Mouse (Mus musculus) C2C12 (cell line): ENCODE data around the gene Kcnh1. TPM values are rescaled to one million over a fixed set of nuclear protein-coding genes. Genes with fewer than 3 reads are reported as not detected.

Experiments
- H3K27me3 ChIP-seq: one replicate; pipeline ENCODE4 v1.6.1; 2011; ENCODE audit not compliant: control insufficient read depth, insufficient read depth, insufficient read length
- H3K36me3 ChIP-seq: one replicate; pipeline ENCODE4 v1.6.1; 2011; ENCODE audit not compliant: control insufficient read depth, insufficient read depth
- H3K4me3 ChIP-seq: one replicate; pipeline ENCODE4 v1.5.1; 2011; ENCODE audit warnings: mild to moderate bottlenecking, control low read depth; ENCODE audit not compliant: poor library complexity, insufficient read depth, severe bottlenecking
- H3K79me2 ChIP-seq: one replicate; pipeline ENCODE4 v1.6.1; 2011; ENCODE audit not compliant: control insufficient read depth, insufficient read depth
- H3K79me3 ChIP-seq: one replicate; pipeline ENCODE4 v1.6.1; 2011; ENCODE audit warnings: low read depth, control low read depth
- H3ac ChIP-seq: one replicate; pipeline ENCODE3; 2011; ENCODE audit warnings: low read depth; ENCODE audit not compliant: control insufficient read depth, insufficient read length
- CEBPB ChIP-seq: IDR thresholded peaks from one replicate; pipeline ENCODE4 v1.6.1; 2011; ENCODE audit warnings: low read depth, mild to moderate bottlenecking, control low read depth, moderate library complexity
- CTCF ChIP-seq: IDR thresholded peaks from one replicate; pipeline ENCODE4 v1.5.1; 2011; ENCODE audit not compliant: control insufficient read depth, insufficient read depth, insufficient read length
- FOSL1 ChIP-seq: IDR thresholded peaks from one replicate; pipeline ENCODE4 v1.8.0; 2011; ENCODE audit warnings: mild to moderate bottlenecking, low read length; ENCODE audit not compliant: poor library complexity, insufficient read depth, severe bottlenecking
- MAX ChIP-seq: IDR thresholded peaks from one replicate; pipeline ENCODE4 v1.6.1; 2011; ENCODE audit warnings: mild to moderate bottlenecking, control low read depth
- MYOD1 ChIP-seq: IDR thresholded peaks from one replicate; pipeline ENCODE4 v1.6.1; 2011; ENCODE audit warnings: low read depth; ENCODE audit not compliant: control insufficient read depth, insufficient read length
- MYOG ChIP-seq: IDR thresholded peaks from one replicate; pipeline ENCODE4 v1.6.1; 2011; ENCODE audit not compliant: control insufficient read depth, insufficient read length; ENCODE audit errors: extremely low read depth
- USF1 ChIP-seq: IDR thresholded peaks from one replicate; pipeline ENCODE4 v1.6.1; 2011; ENCODE audit warnings: low read depth, mild to moderate bottlenecking, control low read depth, moderate library complexity
- polyA plus RNA-seq: library from polyadenylated mRNA; unstranded; fragments of >200 nt; fragmentation: generic; extraction: Trizol; gene quantifications from one replicate; pipeline ENCODE4 v1.2.1, GENCODE M21; 2012; ENCODE audit warnings: missing spikeins

The Kcnh1 gene
- polyA plus RNA-seq, 1 experiment, result 0.04 TPM

DNA sequence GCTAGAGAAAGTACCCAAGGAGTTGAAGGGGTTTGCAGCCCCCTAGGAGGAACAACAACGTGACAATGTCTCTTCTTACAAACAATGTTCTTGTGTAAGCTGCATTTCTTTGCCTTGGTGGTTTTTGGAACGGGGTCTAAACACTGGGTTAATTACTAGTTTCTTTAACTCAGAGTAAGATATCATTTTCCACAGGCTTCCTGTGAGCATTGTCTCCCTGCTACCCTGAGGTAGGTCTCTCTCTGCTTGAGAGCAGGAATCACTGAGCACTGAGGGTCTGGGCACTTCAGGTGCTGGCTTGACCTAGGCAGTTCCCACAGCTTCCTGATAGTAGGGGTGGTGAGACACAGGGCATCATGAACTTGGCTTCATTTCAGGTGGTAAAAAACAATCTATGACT, 257.1 kb downstream of the Kcnh1 start:
- no peaks in the 10 kb centered on the region for H3K79me2 ChIP-seq
- no peaks in the 10 kb centered on the region for H3K79me3 ChIP-seq
- H3K27me3 ChIP-seq, result no peaks in the 10 kb centered on the region
- H3ac ChIP-seq, result no peak overlapping the region
- no peaks in the 10 kb centered on the region for H3K36me3 ChIP-seq
- TF ChIP-seq FOSL1 (no peak), USF1 (no peak), MAX (no peak), MYOD1 (no peak), CTCF (no peak), CEBPB (no peak), MYOG (no peak)
- H3K4me3 ChIP-seq, result no peak overlapping the region

DNA sequence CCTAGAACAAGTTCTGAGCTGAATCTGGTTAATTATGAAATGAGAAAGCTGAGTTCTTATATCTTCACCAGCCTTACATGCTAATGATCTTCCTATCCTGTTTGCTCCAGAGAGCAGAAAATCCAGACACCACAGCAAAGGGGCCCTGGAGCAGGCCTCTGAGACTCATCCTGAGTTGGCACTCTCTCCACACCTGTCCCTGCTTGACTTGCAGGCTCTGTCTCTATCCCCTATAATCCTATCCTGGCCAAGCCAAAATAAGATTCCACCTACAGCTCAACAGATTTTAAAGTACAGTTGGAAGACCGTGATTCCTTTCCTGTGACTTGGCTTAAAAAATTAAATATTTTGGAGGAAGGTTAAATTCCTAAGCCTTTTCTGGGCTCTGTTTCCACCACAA, 257.9 kb downstream of the Kcnh1 start:
- Histone ChIP-seq H3K36me3 (no peaks in the 10 kb centered on the region), H3ac (no peak overlapping the region), H3K79me2 (no peaks in the 10 kb centered on the region), H3K27me3 (no peaks in the 10 kb centered on the region), H3K79me3 (no peaks in the 10 kb centered on the region), H3K4me3 (no peak overlapping the region)
- TF ChIP-seq MAX, result no peak
- TF ChIP-seq FOSL1, result no peak
- TF ChIP-seq CEBPB, result no peak
- no peak for TF ChIP-seq USF1
- no peak for TF ChIP-seq MYOG
- no peak for TF ChIP-seq CTCF
- no peak for TF ChIP-seq MYOD1

DNA sequence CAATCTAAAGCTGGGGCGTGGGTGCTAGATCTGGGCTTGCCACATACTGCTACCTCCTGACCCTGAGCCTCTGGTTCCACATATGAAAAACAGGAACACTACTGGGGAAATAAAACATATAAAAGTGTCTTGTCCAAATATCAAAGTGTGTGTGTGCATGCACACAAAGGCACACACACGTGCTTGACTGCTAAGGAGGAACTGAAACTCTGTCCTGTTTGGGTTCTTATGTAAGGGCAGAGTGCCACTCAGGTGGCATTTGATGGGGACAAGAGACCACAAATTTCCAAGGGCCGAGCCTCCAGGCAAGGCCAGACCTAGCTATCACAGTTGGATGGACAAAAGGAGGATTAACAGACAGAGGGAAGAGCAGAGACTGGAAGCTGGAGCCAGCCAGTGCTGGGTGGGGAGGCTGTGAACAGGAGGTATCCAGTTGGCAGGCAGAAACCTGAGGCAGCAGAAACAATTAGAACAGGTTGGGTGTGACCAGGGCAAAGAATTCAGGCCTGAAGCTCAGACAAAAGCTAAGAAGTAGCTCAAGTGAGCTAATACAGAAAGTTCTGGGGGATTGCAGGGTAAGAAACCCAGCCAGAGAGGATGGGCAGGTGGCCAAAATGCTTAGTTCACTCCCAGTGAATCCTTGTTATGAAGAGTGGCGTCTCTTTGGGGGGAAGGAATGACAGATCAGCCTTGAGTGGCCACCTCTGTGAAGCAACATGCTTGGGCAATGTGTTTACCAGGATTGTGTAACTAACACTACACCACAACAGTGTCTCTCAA, 259.2 kb downstream of the Kcnh1 start:
- no peaks in the 10 kb centered on the region for H3K79me2 ChIP-seq
- no peaks in the 10 kb centered on the region for H3K36me3 ChIP-seq
- H3K79me3 ChIP-seq, result no peaks in the 10 kb centered on the region
- TF ChIP-seq MYOG, result no peak
- no peak for TF ChIP-seq CTCF
- TF ChIP-seq USF1, result no peak
- TF ChIP-seq FOSL1, result no peak
- TF ChIP-seq MAX, result no peak
- TF ChIP-seq MYOD1, result no peak
- no peak for TF ChIP-seq CEBPB
- H3ac ChIP-seq, result no peak overlapping the region
- H3K27me3 ChIP-seq, result no peaks in the 10 kb centered on the region
- no peak overlapping the region for H3K4me3 ChIP-seq

DNA sequence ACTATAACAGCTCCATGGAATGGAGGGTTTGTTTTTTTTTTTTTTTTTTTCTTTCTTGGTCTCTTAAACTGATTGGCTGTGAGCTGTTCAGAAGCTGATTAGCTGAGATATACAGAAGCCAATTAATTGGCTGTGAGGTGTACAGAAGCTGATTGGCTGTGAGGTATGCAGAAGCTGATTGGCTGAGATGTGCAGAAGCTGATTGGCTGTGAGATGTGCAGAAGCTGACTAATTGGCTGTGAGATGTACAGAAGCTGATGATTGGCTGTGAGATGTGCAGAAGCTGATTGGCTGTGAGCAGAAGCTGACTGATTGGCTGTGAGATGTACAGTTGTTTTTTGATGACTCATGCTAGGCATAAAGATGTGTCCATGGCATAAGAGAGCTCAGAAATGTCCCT, 259.9 kb downstream of the Kcnh1 start:
- H3K36me3 ChIP-seq, result no peaks in the 10 kb centered on the region
- H3K4me3 ChIP-seq, result no peak overlapping the region
- no peak for TF ChIP-seq CTCF
- no peak for TF ChIP-seq FOSL1
- TF ChIP-seq USF1, result no peak
- TF ChIP-seq CEBPB, result no peak
- TF ChIP-seq MYOD1, result no peak
- TF ChIP-seq MAX, result no peak
- TF ChIP-seq MYOG, result no peak

DNA sequence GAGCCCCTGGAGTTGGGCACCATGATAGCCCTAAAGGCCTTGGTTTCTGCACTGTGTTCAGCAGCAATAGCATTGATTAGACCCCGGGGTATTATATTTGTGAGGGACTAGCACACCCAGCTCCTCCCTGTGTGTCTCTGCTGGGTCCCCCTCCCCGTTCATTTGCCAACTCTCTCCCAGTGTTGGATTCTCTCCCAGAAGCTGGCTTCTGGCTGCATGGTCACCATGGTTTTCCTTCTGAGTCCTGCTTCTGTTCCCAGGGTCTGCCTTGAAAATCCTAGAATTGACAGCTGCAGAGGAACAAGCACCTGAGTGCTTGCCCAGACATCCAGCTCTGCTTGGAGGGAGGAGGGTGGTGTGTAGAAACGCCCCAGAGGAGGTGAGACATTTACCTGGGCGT, 261.1 kb downstream of the Kcnh1 start:
- Histone ChIP-seq H3K36me3 (no peaks in the 10 kb centered on the region), H3K4me3 (no peak overlapping the region), H3K79me2 (no peaks in the 10 kb centered on the region), H3K79me3 (no peaks in the 10 kb centered on the region), H3ac (no peak overlapping the region), H3K27me3 (no peaks in the 10 kb centered on the region)
- TF ChIP-seq CEBPB, result no peak
- no peak for TF ChIP-seq MYOG

More for the DNA sequence above, 259.9 kb downstream of the Kcnh1 start:
- Histone ChIP-seq H3K79me2 (no peaks in the 10 kb centered on the region), H3K27me3 (no peaks in the 10 kb centered on the region), H3ac (no peak overlapping the region), H3K79me3 (no peaks in the 10 kb centered on the region)

DNA sequence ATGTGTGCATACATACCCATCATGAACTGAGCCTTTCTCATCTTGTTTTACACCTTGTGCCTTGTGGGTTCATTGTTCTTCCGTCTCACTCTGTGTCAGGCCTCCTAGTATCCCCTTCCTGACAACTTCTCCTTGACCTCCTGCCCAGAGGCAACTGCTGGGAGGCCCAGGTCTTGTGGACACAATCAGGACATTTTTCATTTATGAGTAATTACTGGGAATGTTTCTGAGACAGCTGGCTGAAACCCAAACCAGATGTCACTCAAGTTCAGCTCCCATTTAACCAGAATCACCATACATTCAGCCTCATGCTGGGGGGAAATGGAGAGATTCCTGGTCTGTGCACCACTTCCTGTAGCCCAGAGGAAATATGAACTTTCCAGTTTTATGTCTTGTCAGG, 263.9 kb downstream of the Kcnh1 start:
- Histone ChIP-seq H3K27me3 (no peaks in the 10 kb centered on the region), H3K36me3 (no peaks in the 10 kb centered on the region), H3K79me3 (no peaks in the 10 kb centered on the region), H3K79me2 (no peaks in the 10 kb centered on the region), H3ac (no peak overlapping the region), H3K4me3 (no peak overlapping the region)
- TF ChIP-seq CEBPB, result no peak
- TF ChIP-seq MYOD1, result no peak
- TF ChIP-seq FOSL1, result no peak
- TF ChIP-seq MYOG, result no peak
- no peak for TF ChIP-seq USF1
- no peak for TF ChIP-seq CTCF
- TF ChIP-seq MAX, result no peak
